Mouse (Mus musculus) MEL (cell line): Measurements from ENCODE around the gene Itpkc.
A peak's percentile ranks its signal among the peaks of the same experiment; 100 is the strongest.

Source experiments
- CHD2 ChIP-seq: IDR thresholded peaks from 2 replicates; pipeline ENCODE4 v1.6.1; 2011; ENCODE audit warnings: low read length, improper control_type of control experiment
- CTCF ChIP-seq, 3 experiments: IDR thresholded peaks in 2 of 3; conservative IDR thresholded peaks in 1 of 3; 2 replicates each; pipeline ENCODE4 v1.5.1; 2011 to 2012; ENCODE audit warnings: low read length in 3 of 3, low read depth in 2 of 3, mild to moderate bottlenecking in 2 of 3, improper control_type of control experiment in 1 of 3, inconsistent platforms in 1 of 3, mixed read lengths in 1 of 3, moderate library complexity in 1 of 3; ENCODE audit not compliant: control insufficient read depth in 1 of 3, insufficient read depth in 1 of 3, poor library complexity in 1 of 3, severe bottlenecking in 1 of 3
- MAX ChIP-seq: IDR thresholded peaks from 2 replicates; pipeline ENCODE4 v1.6.1; 2011; ENCODE audit warnings: low read length, improper control_type of control experiment

GRCm38 (mm10) chr7:27249146-27249545, 20.7 kb upstream of the Itpkc start:
- TF ChIP-seq MAX (no peak), CTCF (IDR thresholded peaks at IDR 0.05 in 2 of 3, conservative IDR thresholded peaks at IDR 0.05 in 1 of 3; ENCODE audit: control insufficient read depth in 1 of 3, insufficient read depth in 1 of 3, low read depth in 2 of 3, low read length in 3 of 3, poor library complexity in 1 of 3, severe bottlenecking in 1 of 3) (peak; percentile 38 to 60 (median 42)), CHD2 (no peak)
